In genomic region chr1:72283992-72284485, GRCm38 (mm10) we compare ENCODE assay signal across 8 mouse cellular contexts. TPM values are rescaled to one million over a fixed set of nuclear protein-coding genes. Genes with fewer than 3 reads are reported as not detected.
DNase-seq lines count a peak whose midpoint lies in the region; ATAC-seq and TF ChIP-seq lines count a peak whose summit lies in the region.

Pecr (minus strand) TSS chr1:72284314.
Tmem169 (plus strand) TSS chr1:72284369.

- no peak for TF ChIP-seq CTCF in ES-Bruce4 (IDR thresholded peaks at IDR 0.05; ENCODE audit: low read depth, low read length)
- TF ChIP-seq CTCF in lung, adult 2 months (IDR thresholded peaks at IDR 0.05; ENCODE audit: insufficient read depth, low read length) = no peak

- intact Hi-C loops in heart, postnatal 25 days (cut with DNase I) = no loop called here

- H3K4me2 ChIP-seq in forebrain, embryonic 14.5 days (ENCODE audit: low read length) = peak within 1 kb of the TSS; percentile 89

- no peaks in the 10 kb centered on the region for H3K4me1 ChIP-seq in ES-Bruce4 (ENCODE audit: control insufficient read depth, insufficient read depth, low read length)
- peaks cover 18% of the 10 kb centered on the region for H3K4me1 ChIP-seq in forebrain, embryonic 14.5 days (ENCODE audit: control insufficient read depth, insufficient read depth, low read length)
- H3K4me1 ChIP-seq in lung, adult 2 months (ENCODE audit: control insufficient read depth, insufficient read depth, low read length) = no peaks in the 10 kb centered on the region

- WGBS in forebrain, embryonic 14.5 days = under 1% methylated on average over 30 of the region's 30 CpGs
- under 1% methylated on average over 30 of the region's 30 CpGs for WGBS in lung, adult 2 months

- H3K9me3 ChIP-seq in ES-Bruce4 (replicated peaks; ENCODE audit: control insufficient read depth, insufficient read depth, low read length, poor library complexity, severe bottlenecking) = no peaks in the 10 kb centered on the region
- no peaks in the 10 kb centered on the region for H3K9me3 ChIP-seq in forebrain, embryonic 14.5 days (replicated peaks; ENCODE audit: control insufficient read depth, low read length)

- no peak within 1 kb of the TSS for H3K27ac ChIP-seq in ES-Bruce4 (ENCODE audit: insufficient read depth, low read length)
- H3K27ac ChIP-seq in forebrain, embryonic 14.5 days (ENCODE audit: low read depth, low read length) = peak within 1 kb of the TSS; percentile 55

- H3K4me3 ChIP-seq in ES-Bruce4 (ENCODE audit: low read depth, low read length) = peak within 1 kb of the TSS; percentile 62
- peak within 1 kb of the TSS; percentile 48 for H3K4me3 ChIP-seq in forebrain, embryonic 14.5 days (ENCODE audit: low read depth, low read length)
- H3K4me3 ChIP-seq in lung, adult 2 months (replicated peaks; ENCODE audit: extremely low read depth, low read depth, low read length) = peak within 1 kb of the TSS; percentile 64

- no peak for TF ChIP-seq POLR2A in ES-Bruce4 (IDR thresholded peaks at IDR 0.05; ENCODE audit: insufficient read depth, low read length)
- TF ChIP-seq POLR2A in lung, adult 2 months (IDR thresholded peaks at IDR 0.05; ENCODE audit: borderline replicate concordance, extremely low read depth, low read depth, low read length) = 0 out of 2 replicates have a peak, but pooled peaks have one; percentile 45

- H3K36me3 ChIP-seq in ES-Bruce4 (ENCODE audit: control insufficient read depth, insufficient read depth, low read length, poor library complexity, severe bottlenecking) = no peaks in the 10 kb centered on the region
- 0 out of 2 replicates have a peak, but pooled peaks cover under 1% of the 10 kb centered on the region for H3K36me3 ChIP-seq in forebrain, embryonic 14.5 days (ENCODE audit: control insufficient read depth, insufficient read depth, low read length)

- H3K9ac ChIP-seq in ES-Bruce4 (ENCODE audit: low read depth, poor library complexity, severe bottlenecking) = peak within 1 kb of the TSS; percentile 59
- H3K9ac ChIP-seq in forebrain, embryonic 14.5 days (ENCODE audit: low read length) = peak within 1 kb of the TSS; percentile 65

- peak; percentile 95 for DNase-seq in forebrain, embryonic 14.5 days (ENCODE audit: low spot score)
- DNase-seq in heart, postnatal 25 days (ENCODE audit: low spot score) = peak; percentile 82
- DNase-seq in layer of hippocampus, adult 18-20 months (ENCODE audit: low spot score in 2 of 2) = peak; percentile 92 to 94
- peak; percentile 91 for DNase-seq in lung, adult 2 months
- peak; percentile 63 to 66 for DNase-seq in thymus, adult 18-20 months

- no peak for TF ChIP-seq EP300 in ES-Bruce4 (IDR thresholded peaks at IDR 0.05; ENCODE audit: insufficient read depth, low read depth, low read length)

- no peaks in the 10 kb centered on the region for H3K27me3 ChIP-seq in ES-Bruce4 (ENCODE audit: control insufficient read depth, insufficient read depth, low read length, poor library complexity, severe bottlenecking)
- H3K27me3 ChIP-seq in forebrain, embryonic 14.5 days (replicated peaks; ENCODE audit: control insufficient read depth, insufficient read depth, low read length) = no peaks in the 10 kb centered on the region

- peak; percentile 94 for ATAC-seq in cerebellum, adult (ENCODE audit: insufficient number of reproducible peaks, low FRiP score, low TSS enrichment)
- peak; percentile 99 for ATAC-seq in forebrain, embryonic 14.5 days
- ATAC-seq in neutrophil, adult 5-6 weeks (ENCODE audit: extremely low read depth, insufficient number of reproducible peaks, low FRiP score, poor library complexity, severe bottlenecking) = peak; percentile 97

RNA-seq across cellular contexts. Expression of gene Pecr, which starts in this region (rescaled TPM):
- 61.1 and 67.1 TPM in 2 replicates for polyA plus RNA-seq in ES-Bruce4 (2011; ENCODE audit: insufficient read depth, insufficient read length, low read depth, missing spikeins)
- 8.4 and 10.3 TPM in 2 replicates for polyA plus RNA-seq in forebrain, embryonic 14.5 days (2014; fragmentation: Nextera tagmentation; extraction: Ambion mirVana)
- total RNA-seq in heart, postnatal 25 days (2021) = 10 to 100 TPM; 11.1 to 11.2 TPM
- total RNA-seq in layer of hippocampus, adult 18-20 months (2021) = 1 to 10 TPM; 5.6 to 6.3 TPM
- 3.7 and 4.6 TPM in 2 replicates for polyA plus RNA-seq in lung, adult 2 months (2012; rRNA removed)
- total RNA-seq in neutrophil, adult 5-6 weeks (2017) = 0.93 and 1.5 TPM in 2 replicates

RNA-seq across cellular contexts. Expression of gene Tmem169, which starts in this region (rescaled TPM):
- polyA plus RNA-seq in ES-Bruce4 (2011; ENCODE audit: insufficient read depth, insufficient read length, low read depth, missing spikeins) = 0.67 and 1.3 TPM in 2 replicates
- 23.2 and 28.8 TPM in 2 replicates for polyA plus RNA-seq in forebrain, embryonic 14.5 days (2014; fragmentation: Nextera tagmentation; extraction: Ambion mirVana)
- total RNA-seq in heart, postnatal 25 days (2021) = not detected
- total RNA-seq in layer of hippocampus, adult 18-20 months (2021) = 10 to 100 TPM; 12.9 to 14.5 TPM
- polyA plus RNA-seq in lung, adult 2 months (2012; rRNA removed) = 0.03 and 0.05 TPM in 2 replicates
- total RNA-seq in neutrophil, adult 5-6 weeks (2017) = 0.12 TPM in 1 of 2 replicates, not detected in the other

Comparison
In these comparisons a context has a peak if more than half of its experiments do, and no peak if none do; other contexts are left out.
1. RNA of gene Tmem169 (total RNA-seq): 12.9 to 14.5 TPM in layer of hippocampus, adult 18-20 months; not detected in heart, postnatal 25 days and 0.12 TPM in neutrophil, adult 5-6 weeks; every median in the first group is over 10 times any median in the second.
2. RNA of gene Tmem169 (polyA plus RNA-seq): 23.2 to 28.8 TPM in forebrain, embryonic 14.5 days; 0.67 to 1.3 TPM in ES-Bruce4 and 0.03 to 0.05 TPM in lung, adult 2 months; every median in the first group is over 10 times any median in the second.
3. Peak in every context shown above with its lines, with median percentiles within 50 percentile points of each other: H3K4me3 ChIP-seq, ATAC-seq and DNase-seq.